ENCODE assay signal across 8 mouse cellular contexts in genomic region chr6:84425823-84426222, GRCm38 (mm10).
A peak's percentile ranks its signal among the peaks of the same experiment; 100 is the strongest.
DNase-seq lines count a peak whose midpoint lies in the region; ATAC-seq and TF ChIP-seq lines count a peak whose summit lies in the region.

No protein-coding gene starts in this region.

- H3K4me2 ChIP-seq in heart, embryonic 11.5 days, result no peak overlapping the region

- peaks cover 33% of the 10 kb centered on the region for H3K27me3 ChIP-seq in heart, embryonic 11.5 days (ENCODE audit: control insufficient read depth, insufficient read depth, low read length)
- no peaks in the 10 kb centered on the region; a peak in 2 of 4 replicates for H3K27me3 ChIP-seq in MEL (ENCODE audit: control insufficient read depth in 1 of 2, insufficient read depth in 2 of 2, low read length in 2 of 2)
- peaks cover 46% of the 10 kb centered on the region; the same call in 1 of the 2 replicates for H3K27me3 ChIP-seq in limb, embryonic 10.5 days (ENCODE audit: low read depth, poor library complexity, severe bottlenecking)

- TF ChIP-seq CTCF in MEL (IDR thresholded peaks at IDR 0.05 in 2 of 3, conservative IDR thresholded peaks at IDR 0.05 in 1 of 3; ENCODE audit: control insufficient read depth in 1 of 3, insufficient read depth in 1 of 3, low read depth in 2 of 3, low read length in 3 of 3, poor library complexity in 1 of 3, severe bottlenecking in 1 of 3), result peak in 2 of 3 experiments; percentile 56 to 58; a peak in 4 of 6 replicates

- 0 out of 2 replicates have a peak, but pooled peaks have one; percentile 18 for ATAC-seq in heart, embryonic 11.5 days (replicated peaks; ENCODE audit: insufficient number of reproducible peaks, low FRiP score, low TSS enrichment)

- H3K9me3 ChIP-seq in heart, embryonic 11.5 days (replicated peaks; ENCODE audit: control insufficient read depth, low read length), result no peaks in the 10 kb centered on the region
- no peaks in the 10 kb centered on the region for H3K9me3 ChIP-seq in MEL (replicated peaks; ENCODE audit: insufficient read depth, low read length)
- no peaks in the 10 kb centered on the region for H3K9me3 ChIP-seq in limb, embryonic 10.5 days (replicated peaks)

- no peak overlapping the region for H3K27ac ChIP-seq in heart, embryonic 11.5 days (ENCODE audit: low read depth, low read length)
- no peak overlapping the region for H3K27ac ChIP-seq in MEL (ENCODE audit: control insufficient read depth, low read depth, low read length)
- H3K27ac ChIP-seq in limb, embryonic 10.5 days, result peak overlapping the region; percentile 14

- peaks cover 10% of the 10 kb centered on the region; the same call in 1 of the 2 replicates for H3K4me1 ChIP-seq in heart, embryonic 11.5 days (ENCODE audit: control insufficient read depth, insufficient read depth, low read length)
- no peaks in the 10 kb centered on the region for H3K4me1 ChIP-seq in MEL (ENCODE audit: control insufficient read depth in 1 of 2, insufficient read depth in 2 of 2, low read length in 2 of 2)
- H3K4me1 ChIP-seq in limb, embryonic 10.5 days, result peaks cover 57% of the 10 kb centered on the region

- TF ChIP-seq POLR2A in MEL (IDR thresholded peaks at IDR 0.05; ENCODE audit: control insufficient read depth in 1 of 2, insufficient read depth in 1 of 2, low read depth in 1 of 2, low read length in 2 of 2, poor library complexity in 1 of 2), result no peak

- peak; percentile 50 for TF ChIP-seq RAD21 in MEL (IDR thresholded peaks at IDR 0.05; ENCODE audit: low read depth, low read length)

- H3K36me3 ChIP-seq in heart, embryonic 11.5 days (ENCODE audit: control insufficient read depth, insufficient read depth, low read length), result no peaks in the 10 kb centered on the region
- H3K36me3 ChIP-seq in MEL (ENCODE audit: control insufficient read depth in 1 of 2, insufficient read depth in 2 of 2, low read length in 2 of 2), result no peaks in the 10 kb centered on the region
- no peaks in the 10 kb centered on the region for H3K36me3 ChIP-seq in limb, embryonic 10.5 days

- no peaks in the 10 kb centered on the region for H3K79me2 ChIP-seq in MEL (ENCODE audit: control insufficient read depth, insufficient read depth, low read length, poor library complexity)

- TF ChIP-seq EP300 in MEL (IDR thresholded peaks at IDR 0.05; ENCODE audit: low read depth in 1 of 2, low read length in 2 of 2), result no peak

- 32% methylated on average over 4 of the region's 4 CpGs for WGBS in heart, embryonic 11.5 days (ENCODE audit: insufficient replicate concordance)
- 33% methylated on average over 4 of the region's 4 CpGs for WGBS in limb, embryonic 10.5 days

- intact Hi-C loops in heart, postnatal 10 days (cut with DNase I), result loop anchor here (5.0 kb wide), 1 partner anchor 166 kb away; the partner anchor contains the start of gene Cyp26b1

- H3K4me3 ChIP-seq in heart, embryonic 11.5 days (ENCODE audit: low read depth, low read length), result no peak overlapping the region
- H3K4me3 ChIP-seq in MEL (ENCODE audit: control insufficient read depth in 1 of 2, insufficient read depth in 1 of 2, low read depth in 2 of 2, low read length in 2 of 2), result no peak overlapping the region
- H3K4me3 ChIP-seq in limb, embryonic 10.5 days, result no peak overlapping the region

- H3K9ac ChIP-seq in heart, embryonic 11.5 days (ENCODE audit: low read depth, low read length), result no peak overlapping the region
- H3K9ac ChIP-seq in MEL (ENCODE audit: control insufficient read depth, low read depth, low read length, poor library complexity, severe bottlenecking), result no peak overlapping the region

- no peak for DNase-seq in heart, adult 9 months (ENCODE audit: low spot score in 2 of 2)
- peak; percentile 3 for DNase-seq in MEL (ENCODE audit: low read depth, low spot score)
- peak; percentile 23 for DNase-seq in cerebellum, adult 9-10 months
- peak; percentile 52 to 67 for DNase-seq in heart, postnatal 10 days
- DNase-seq in limb, embryonic 10.5 days (ENCODE audit: low spot score), result peak; percentile 65
- peak; percentile 65 for DNase-seq in right cerebral cortex, postnatal 14 days
- no peak for DNase-seq in spleen, adult 18-20 months

TF ChIP-seq in MEL, 35 proteins besides CTCF, POLR2A, EP300 and RAD21:
- TF ChIP-seq MXI1 (IDR thresholded peaks at IDR 0.05; ENCODE audit: low read depth, low read length), result no peak
- peak; percentile 63 for TF ChIP-seq SMC3 (IDR thresholded peaks at IDR 0.05; ENCODE audit: low read depth, low read length)
- no peak for TF ChIP-seq GABPA (IDR thresholded peaks at IDR 0.05; ENCODE audit: low read depth, low read length)
- peak; percentile 34 for TF ChIP-seq ZC3H11A (IDR thresholded peaks at IDR 0.05; ENCODE audit: low read depth, low read length)

Comparison
In these comparisons a context has a peak if more than half of its experiments do, and no peak if none do; other contexts are left out.
1. DNase-seq: peak in MEL (single experiment), cerebellum, adult 9-10 months (single experiment), heart, postnatal 10 days (2 of 2), limb, embryonic 10.5 days (single experiment) and right cerebral cortex, postnatal 14 days (single experiment); none in heart, adult 9 months (0 of 2) and spleen, adult 18-20 months (0 of 2).